Mouse (Mus musculus) liver, embryonic 12.5 days (tissue): ENCODE results near the gene Orc1. TPM values are rescaled to one million over a fixed set of nuclear protein-coding genes. Genes with fewer than 3 reads are reported as not detected.

ENCODE experiments used
- ATAC-seq: fragments of 200-750 bp; cut with Nextera tagmentation; 2 replicates; pipeline ENCODE4 v1.8.0; 2017; ENCODE audit warnings: moderate number of reproducible peaks, mild to moderate bottlenecking, moderate library complexity
- H3K27ac ChIP-seq: fragments of 300-500 bp; sonication (generic); 2 replicates; pipeline ENCODE4 v1.5.1; 2016; ENCODE audit warnings: mild to moderate bottlenecking
- H3K27me3 ChIP-seq: fragments of 300-500 bp; sonication (generic); replicated peaks from 2 replicates; pipeline ENCODE4 v1.6.1; 2016; ENCODE audit warnings: mild to moderate bottlenecking, moderate library complexity
- H3K36me3 ChIP-seq: fragments of 300-500 bp; sonication (generic); 2 replicates; pipeline ENCODE4 v1.6.1; 2016; ENCODE audit warnings: mild to moderate bottlenecking, moderate library complexity
- H3K4me1 ChIP-seq: fragments of 300-500 bp; sonication (generic); 2 replicates; pipeline ENCODE4 v1.6.1; 2016
- H3K4me2 ChIP-seq: fragments of 300-500 bp; sonication (generic); 2 replicates; pipeline ENCODE4 v1.6.1; 2016; ENCODE audit warnings: mild to moderate bottlenecking, moderate library complexity
- H3K4me3 ChIP-seq: fragments of 300-500 bp; sonication (generic); 2 replicates; pipeline ENCODE4 v1.5.1; 2016; ENCODE audit warnings: mild to moderate bottlenecking, moderate library complexity
- H3K9ac ChIP-seq: fragments of 300-500 bp; sonication (generic); 2 replicates; pipeline ENCODE4 v1.6.1; 2016; ENCODE audit warnings: mild to moderate bottlenecking, moderate library complexity
- H3K9me3 ChIP-seq: fragments of 300-500 bp; sonication (generic); replicated peaks from 2 replicates; pipeline ENCODE4 v1.6.1; 2016; ENCODE audit warnings: mild to moderate bottlenecking, moderate library complexity
- WGBS: fragments of 180-500 bp; shearing (Covaris S2); methylation state at CpG from one replicate; pipeline ENCODE4 v1.1.7; 2016; ENCODE audit not compliant: insufficient replicate concordance; 5-methylcytosine and 5-hydroxymethylcytosine counted together
- polyA plus RNA-seq: library from polyadenylated mRNA; unstranded; fragments of >200 nt; fragmentation: Nextera tagmentation; extraction: Ambion mirVana; gene quantifications from 2 replicates; pipeline ENCODE4 v1.2.1, GENCODE M21; 2016

Orc1 gene
- polyA plus RNA-seq, 1 experiment from 2014 or later: 29.0 TPM

- Histone ChIP-seq H3K4me2 (peak overlapping the region; percentile 90), H3K27me3 (no peaks in the 10 kb centered on the region), H3K9ac (peak overlapping the region; percentile 83), H3K9me3 (no peaks in the 10 kb centered on the region), H3K4me1 (peaks cover 23% of the 10 kb centered on the region), H3K4me3 (peak overlapping the region; percentile 78), H3K27ac (peak overlapping the region; percentile 89), H3K36me3 (peaks cover 38% of the 10 kb centered on the region)
- WGBS: 4% methylated on average over 10 of the region's 10 CpGs
- peak; percentile 1; the same call in 1 of the 2 replicates for ATAC-seq
These were observed 39.9 kb downstream of the Orc1 start for GRCm38 (mm10) chr4:108619165-108619564.

- peaks cover 23% of the 10 kb centered on the region for H3K4me1 ChIP-seq
- under 1% methylated on average over 78 of the region's 86 CpGs for WGBS
- H3K4me2 ChIP-seq: peak within 1 kb of the TSS; percentile 90
- peak within 1 kb of the TSS; percentile 89 for H3K27ac ChIP-seq
- ATAC-seq: peak; percentile 96
- H3K9ac ChIP-seq: peak within 1 kb of the TSS; percentile 83
- no peaks in the 10 kb centered on the region for H3K9me3 ChIP-seq
- H3K4me3 ChIP-seq: peak within 1 kb of the TSS; percentile 78
- H3K36me3 ChIP-seq: peaks cover 38% of the 10 kb centered on the region
- no peaks in the 10 kb centered on the region for H3K27me3 ChIP-seq
These were observed 40.5 kb downstream of the Orc1 start, which contains the start of gene Cc2d1b for GRCm38 (mm10) chr4:108619587-108620341. TSS of gene Cc2d1b (plus strand) at chr4:108619940.

- H3K9me3 ChIP-seq: no peaks in the 10 kb centered on the region
- H3K4me3 ChIP-seq: peak overlapping the region; percentile 78
- 13% methylated on average over 8 of the region's 8 CpGs for WGBS
- peak overlapping the region; percentile 90 for H3K4me2 ChIP-seq
- H3K27me3 ChIP-seq: no peaks in the 10 kb centered on the region
- peak; percentile 13 for ATAC-seq
- peaks cover 23% of the 10 kb centered on the region for H3K4me1 ChIP-seq
- H3K36me3 ChIP-seq: peaks cover 38% of the 10 kb centered on the region
- H3K27ac ChIP-seq: peak overlapping the region; percentile 89
- H3K9ac ChIP-seq: peak overlapping the region; percentile 83
These were observed 41.3 kb downstream of the Orc1 start for GRCm38 (mm10) chr4:108620536-108620935.

- H3K4me3 ChIP-seq: no peak overlapping the region
- peaks cover 23% of the 10 kb centered on the region for H3K4me1 ChIP-seq
- no peak overlapping the region for H3K27ac ChIP-seq
- peaks cover 38% of the 10 kb centered on the region for H3K36me3 ChIP-seq
- H3K4me2 ChIP-seq: no peak overlapping the region
- ATAC-seq: no peak
- no peaks in the 10 kb centered on the region for H3K9me3 ChIP-seq
- H3K27me3 ChIP-seq: no peaks in the 10 kb centered on the region
- 88% methylated on average over 6 of the region's 6 CpGs for WGBS
- no peak overlapping the region for H3K9ac ChIP-seq
These were observed 42.3 kb downstream of the Orc1 start for GRCm38 (mm10) chr4:108621504-108621903.

- peaks cover 85% of the 10 kb centered on the region for H3K36me3 ChIP-seq
- 84% methylated on average over 5 of the region's 5 CpGs for WGBS
These were observed 47.8 kb downstream of the Orc1 start for GRCm38 (mm10) chr4:108627066-108627465.

GRCm38 (mm10) chr4:108629363-108629880, 50.2 kb downstream of the Orc1 start:
- Histone ChIP-seq H3K4me3 (no peak overlapping the region), H3K4me1 (no peaks in the 10 kb centered on the region), H3K9ac (no peak overlapping the region), H3K4me2 (no peak overlapping the region), H3K27ac (no peak overlapping the region), H3K9me3 (no peaks in the 10 kb centered on the region), H3K36me3 (peaks cover 96% of the 10 kb centered on the region), H3K27me3 (no peaks in the 10 kb centered on the region)
- 86% methylated on average over 7 of the region's 7 CpGs for WGBS
- ATAC-seq: no peak

More at GRCm38 (mm10) chr4:108627066-108627465, 47.8 kb downstream of the Orc1 start:
- H3K4me3 ChIP-seq: no peak overlapping the region
- no peak overlapping the region for H3K9ac ChIP-seq
- no peaks in the 10 kb centered on the region for H3K4me1 ChIP-seq
- no peaks in the 10 kb centered on the region for H3K9me3 ChIP-seq
- no peak overlapping the region for H3K27ac ChIP-seq
- no peak overlapping the region for H3K4me2 ChIP-seq
- no peaks in the 10 kb centered on the region for H3K27me3 ChIP-seq
- no peak for ATAC-seq

- Histone ChIP-seq H3K9me3 (no peaks in the 10 kb centered on the region), H3K4me2 (no peak overlapping the region), H3K27me3 (no peaks in the 10 kb centered on the region), H3K36me3 (peaks cover 96% of the 10 kb centered on the region), H3K9ac (no peak overlapping the region), H3K4me3 (no peak overlapping the region), H3K27ac (no peak overlapping the region), H3K4me1 (no peaks in the 10 kb centered on the region)
- no peak for ATAC-seq
- 82% methylated on average over 9 of the region's 9 CpGs for WGBS
These were observed 50.9 kb downstream of the Orc1 start for GRCm38 (mm10) chr4:108630096-108630495.

- no peak for ATAC-seq
- WGBS: 87% methylated on average over 4 of the region's 4 CpGs
These were observed 52.4 kb downstream of the Orc1 start for GRCm38 (mm10) chr4:108631616-108632015.

GRCm38 (mm10) chr4:108633703-108634102, 54.5 kb downstream of the Orc1 start:
- peaks cover 82% of the 10 kb centered on the region for H3K36me3 ChIP-seq
- 89% methylated on average over 12 of the region's 12 CpGs for WGBS

More at GRCm38 (mm10) chr4:108631616-108632015, 52.4 kb downstream of the Orc1 start:
- Histone ChIP-seq H3K4me1 (no peaks in the 10 kb centered on the region), H3K4me3 (no peak overlapping the region), H3K9me3 (no peaks in the 10 kb centered on the region), H3K27ac (no peak overlapping the region), H3K9ac (no peak overlapping the region), H3K36me3 (peaks cover 95% of the 10 kb centered on the region), H3K27me3 (no peaks in the 10 kb centered on the region), H3K4me2 (no peak overlapping the region)

GRCm38 (mm10) chr4:108634696-108635095, 55.5 kb downstream of the Orc1 start:
- Histone ChIP-seq H3K4me1 (peaks cover 24% of the 10 kb centered on the region), H3K4me3 (no peak overlapping the region), H3K4me2 (no peak overlapping the region), H3K9me3 (no peaks in the 10 kb centered on the region), H3K9ac (no peak overlapping the region), H3K27me3 (no peaks in the 10 kb centered on the region), H3K27ac (no peak overlapping the region), H3K36me3 (peaks cover 73% of the 10 kb centered on the region)
- ATAC-seq: no peak
- WGBS: 72% methylated on average over 4 of the region's 4 CpGs

More at GRCm38 (mm10) chr4:108633703-108634102, 54.5 kb downstream of the Orc1 start:
- H3K9ac ChIP-seq: no peak overlapping the region
- no peak overlapping the region for H3K4me2 ChIP-seq
- no peaks in the 10 kb centered on the region for H3K9me3 ChIP-seq
- H3K27ac ChIP-seq: no peak overlapping the region
- no peak overlapping the region for H3K4me3 ChIP-seq
- H3K4me1 ChIP-seq: peaks cover 14% of the 10 kb centered on the region
- no peak for ATAC-seq
- H3K27me3 ChIP-seq: no peaks in the 10 kb centered on the region

GRCm38 (mm10) chr4:108635101-108635500, 55.9 kb downstream of the Orc1 start:
- ATAC-seq: no peak
- Histone ChIP-seq H3K9me3 (no peaks in the 10 kb centered on the region), H3K4me3 (no peak overlapping the region), H3K27me3 (no peaks in the 10 kb centered on the region), H3K4me1 (peaks cover 26% of the 10 kb centered on the region), H3K27ac (no peak overlapping the region), H3K36me3 (peaks cover 69% of the 10 kb centered on the region), H3K4me2 (no peak overlapping the region), H3K9ac (no peak overlapping the region)

- H3K36me3 ChIP-seq: peaks cover 44% of the 10 kb centered on the region
- H3K9ac ChIP-seq: no peak overlapping the region
- H3K4me1 ChIP-seq: peaks cover 26% of the 10 kb centered on the region
- WGBS: 83% methylated on average over 3 of the region's 3 CpGs
- no peak overlapping the region for H3K4me2 ChIP-seq
- no peak overlapping the region for H3K27ac ChIP-seq
- H3K9me3 ChIP-seq: no peaks in the 10 kb centered on the region
- no peaks in the 10 kb centered on the region for H3K27me3 ChIP-seq
- H3K4me3 ChIP-seq: no peak overlapping the region
- no peak for ATAC-seq
These were observed 58.5 kb downstream of the Orc1 start for GRCm38 (mm10) chr4:108637721-108638120.
